Mouse (Mus musculus): ENCODE results near the gene Alg9.

Gene Alg9

GRCm38 (mm10) chr9:50774991-50775612, at the start of gene Alg9, which contains the start of gene 1110032A03Rik:
Gene Alg9 (plus strand): TSS chr9:50775019.
Gene 1110032A03Rik (minus strand): TSS chr9:50775520.
- peak; percentile 89 for DNase-seq

DNA sequence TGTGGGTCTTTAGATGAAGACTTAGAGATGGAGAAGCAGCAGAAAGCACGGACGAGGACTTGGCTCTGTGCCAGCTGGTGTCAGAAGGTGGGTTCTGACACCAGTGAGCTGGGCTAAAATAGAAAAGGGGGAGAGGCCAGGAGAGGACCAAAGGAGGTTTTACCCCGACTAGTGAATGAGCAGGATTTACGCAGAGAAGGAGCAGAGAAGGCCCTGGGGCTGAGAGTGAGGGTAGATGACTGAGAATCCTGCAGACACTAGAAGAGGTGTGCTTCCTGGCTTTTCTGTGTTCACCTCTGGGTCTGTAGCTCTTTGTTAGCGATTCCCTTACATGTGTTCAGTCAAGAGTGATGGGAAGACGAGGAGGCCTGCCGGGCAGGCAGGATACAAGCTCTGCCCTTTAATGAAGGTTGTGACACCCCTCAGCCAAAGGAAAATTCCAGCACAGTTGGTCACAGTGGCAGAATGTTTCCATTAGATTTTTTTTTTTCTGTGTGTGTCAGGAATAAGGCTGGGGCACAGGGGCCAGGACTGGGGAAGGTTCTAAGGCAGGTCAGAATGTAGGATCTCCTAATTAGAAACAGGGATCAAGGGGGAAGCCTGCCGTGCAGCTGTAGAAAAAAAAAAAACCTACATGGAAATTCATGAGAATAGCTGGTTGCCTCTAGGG, 48.8 kb upstream of the Alg9 start:
- peak; percentile 63 for DNase-seq

- peak; percentile 68 for DNase-seq
Measured at GRCm38 (mm10) chr9:50727171-50727924, 47.5 kb upstream of the Alg9 start.

GRCm38 (mm10) chr9:50727925-50728651, 46.7 kb upstream of the Alg9 start:
- DNase-seq: peak; percentile 94

DNA sequence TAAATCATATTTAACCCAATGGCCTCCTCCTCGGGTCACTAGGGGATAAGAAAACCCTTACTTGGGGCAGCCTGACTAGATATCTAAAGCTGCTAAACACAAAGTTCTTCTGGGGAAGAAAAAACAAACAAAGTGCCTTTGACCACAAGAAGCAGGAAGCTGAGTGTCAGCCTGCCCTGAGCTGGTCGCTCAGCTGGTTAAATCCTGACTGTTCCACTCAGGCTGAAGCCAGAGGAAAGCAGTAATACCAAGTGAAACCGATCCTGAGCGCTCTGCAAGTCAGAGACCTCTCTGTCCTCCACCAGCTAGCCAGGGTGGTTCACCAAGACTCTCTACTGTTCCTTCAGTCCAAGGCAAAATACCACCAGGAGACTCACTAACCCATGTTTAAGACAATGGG, 45.2 kb upstream of the Alg9 start:
- no peak for DNase-seq

GRCm38 (mm10) chr9:50732560-50732959, 42.3 kb upstream of the Alg9 start:
- peak; percentile 37 for DNase-seq

DNA sequence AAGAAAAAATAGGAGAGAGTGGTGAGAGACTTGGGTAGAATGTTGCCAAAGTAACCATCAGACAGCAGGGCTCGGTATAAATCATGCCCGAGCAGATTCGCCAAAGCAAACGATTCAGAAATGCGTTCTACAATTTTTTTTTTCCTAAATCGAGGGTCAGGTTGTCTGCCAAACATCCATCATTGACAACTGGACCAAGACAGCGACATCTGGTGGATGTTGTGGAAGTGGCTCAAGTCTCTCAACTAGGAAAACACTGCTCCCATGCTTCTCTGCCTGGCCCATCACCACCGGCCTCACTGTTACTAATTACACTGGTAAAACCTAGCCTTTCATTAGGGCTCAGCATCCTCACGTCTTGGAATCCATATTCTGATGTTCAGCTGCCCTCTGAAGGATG, 39.8 kb upstream of the Alg9 start:
- peak; percentile 79 for DNase-seq

DNA sequence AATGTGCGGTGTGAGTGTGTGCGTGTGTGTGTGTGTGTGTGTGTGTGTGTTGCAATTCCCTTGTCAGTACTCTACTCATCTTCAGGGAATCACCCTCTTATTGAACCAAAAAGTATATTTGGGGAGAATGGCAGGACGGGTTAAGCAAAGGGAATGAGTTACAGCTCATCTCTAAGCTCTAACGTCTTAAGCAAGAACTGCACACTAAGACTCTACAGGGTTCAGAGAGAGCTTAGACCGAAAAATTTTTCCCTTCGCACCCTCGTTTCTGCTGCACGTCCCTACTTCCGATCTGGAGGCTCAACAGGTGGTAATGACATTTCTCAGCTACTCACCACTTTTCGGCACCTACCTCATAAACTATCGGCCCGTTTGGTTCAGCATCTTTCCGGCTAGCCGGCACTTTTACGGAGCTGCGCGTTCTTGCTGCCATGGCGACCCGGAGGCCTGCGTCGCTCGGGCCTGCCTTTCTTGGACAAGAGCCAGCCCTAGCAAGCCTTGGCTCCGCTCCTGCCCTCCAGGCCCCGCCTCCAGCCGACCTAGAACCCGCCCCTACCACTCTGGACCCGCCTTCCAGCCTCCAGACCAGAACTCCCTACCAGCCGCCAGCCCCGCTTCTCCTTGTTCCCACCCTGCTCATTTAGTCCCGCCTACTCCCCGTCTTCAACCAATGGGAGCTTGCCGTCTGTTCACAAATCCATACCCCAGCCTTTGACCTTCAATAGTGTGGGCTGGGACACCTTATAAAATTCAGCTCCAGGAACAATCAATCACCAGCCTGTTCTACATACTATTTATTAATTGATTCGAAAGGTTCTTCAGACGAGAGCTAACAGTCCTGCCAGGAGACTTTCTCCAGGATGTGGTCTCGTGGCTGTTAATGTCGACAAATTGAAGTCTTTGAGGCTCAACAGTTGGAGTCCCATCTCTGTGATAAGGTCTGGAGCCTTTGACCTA, 35.6 kb upstream of the Alg9 start, which contains the start of gene Dixdc1:
Dixdc1 (minus strand) TSS at position 604 of the 957 bp plus-strand sequence.
- DNase-seq: peak; percentile 95

- DNase-seq: no peak
Measured at GRCm38 (mm10) chr9:50740867-50741784, 33.7 kb upstream of the Alg9 start.

- DNase-seq: no peak
Measured at GRCm38 (mm10) chr9:50742261-50742660, 32.6 kb upstream of the Alg9 start.

DNA sequence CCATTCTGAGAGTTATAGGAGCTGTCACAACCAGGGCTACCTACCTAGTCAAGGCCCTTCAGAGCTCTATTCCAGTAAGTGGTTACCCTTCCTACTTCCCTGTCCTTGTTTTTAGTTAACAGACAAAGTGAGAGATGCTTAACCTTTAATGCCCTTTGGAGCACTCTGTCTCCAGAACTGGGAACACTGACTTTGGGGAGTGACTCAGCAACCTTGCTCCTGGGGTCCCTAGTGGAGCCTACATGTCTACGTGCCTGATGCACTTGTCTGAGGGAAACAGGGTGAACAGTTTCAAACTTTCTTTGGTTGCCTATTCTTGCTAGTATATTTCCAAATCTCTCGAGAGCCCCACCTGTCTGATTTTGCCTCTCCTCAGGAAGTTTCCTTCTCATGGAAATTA, 32.1 kb upstream of the Alg9 start:
- no peak for DNase-seq

DNA sequence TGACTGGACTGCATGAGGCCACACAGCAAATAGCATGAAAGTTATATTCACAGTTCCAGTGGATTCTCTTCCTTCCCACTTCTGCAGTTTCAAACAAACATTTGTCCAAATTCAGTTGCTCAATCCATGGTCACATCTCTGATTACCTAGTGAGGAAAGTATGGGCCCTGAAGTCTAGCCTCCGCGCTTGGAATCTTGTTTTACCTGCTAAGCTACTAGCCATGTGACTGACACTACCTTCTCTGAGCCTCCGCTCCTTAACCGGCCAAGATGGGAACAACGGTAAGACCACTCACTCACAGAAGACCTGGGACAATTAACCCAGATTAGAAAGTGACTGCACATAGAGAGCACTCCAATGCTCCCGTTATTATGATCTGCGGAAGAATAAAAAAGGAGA, 29.0 kb upstream of the Alg9 start:
- no peak for DNase-seq

- peak; percentile 61 for DNase-seq
Measured at GRCm38 (mm10) chr9:50746214-50746677, 28.6 kb upstream of the Alg9 start, which contains the start of gene 2310030G06Rik. Gene 2310030G06Rik (minus strand): TSS chr9:50746536.

DNA sequence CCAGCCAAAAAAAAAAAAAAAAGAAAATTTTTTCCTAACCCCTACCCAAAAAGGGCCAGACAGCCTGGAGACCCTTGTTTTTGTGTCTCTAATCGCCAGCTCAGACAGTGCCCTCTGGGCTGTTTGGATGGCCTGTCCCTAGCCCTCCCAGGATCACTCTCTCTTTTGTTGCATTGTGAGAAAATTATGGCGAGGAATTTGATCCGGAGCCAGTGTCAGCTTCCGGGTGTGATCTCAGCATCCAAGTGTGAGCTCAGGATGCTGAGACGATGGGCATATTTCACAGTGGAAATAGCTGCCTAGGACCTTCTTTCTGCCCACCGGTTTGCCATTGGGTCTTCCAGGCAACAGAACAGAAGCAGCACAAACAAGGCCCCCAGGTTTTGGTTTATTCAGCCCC, 24.1 kb upstream of the Alg9 start:
- no peak for DNase-seq

- DNase-seq: no peak
Measured at GRCm38 (mm10) chr9:50751323-50751722, 23.5 kb upstream of the Alg9 start, which contains the start of gene Cryab. Gene Cryab (plus strand): TSS chr9:50751325.

GRCm38 (mm10) chr9:50752054-50752602, 22.7 kb upstream of the Alg9 start, which contains the start of gene Hspb2:
Gene Hspb2 (minus strand): TSS chr9:50752354.
- DNase-seq: no peak

DNA sequence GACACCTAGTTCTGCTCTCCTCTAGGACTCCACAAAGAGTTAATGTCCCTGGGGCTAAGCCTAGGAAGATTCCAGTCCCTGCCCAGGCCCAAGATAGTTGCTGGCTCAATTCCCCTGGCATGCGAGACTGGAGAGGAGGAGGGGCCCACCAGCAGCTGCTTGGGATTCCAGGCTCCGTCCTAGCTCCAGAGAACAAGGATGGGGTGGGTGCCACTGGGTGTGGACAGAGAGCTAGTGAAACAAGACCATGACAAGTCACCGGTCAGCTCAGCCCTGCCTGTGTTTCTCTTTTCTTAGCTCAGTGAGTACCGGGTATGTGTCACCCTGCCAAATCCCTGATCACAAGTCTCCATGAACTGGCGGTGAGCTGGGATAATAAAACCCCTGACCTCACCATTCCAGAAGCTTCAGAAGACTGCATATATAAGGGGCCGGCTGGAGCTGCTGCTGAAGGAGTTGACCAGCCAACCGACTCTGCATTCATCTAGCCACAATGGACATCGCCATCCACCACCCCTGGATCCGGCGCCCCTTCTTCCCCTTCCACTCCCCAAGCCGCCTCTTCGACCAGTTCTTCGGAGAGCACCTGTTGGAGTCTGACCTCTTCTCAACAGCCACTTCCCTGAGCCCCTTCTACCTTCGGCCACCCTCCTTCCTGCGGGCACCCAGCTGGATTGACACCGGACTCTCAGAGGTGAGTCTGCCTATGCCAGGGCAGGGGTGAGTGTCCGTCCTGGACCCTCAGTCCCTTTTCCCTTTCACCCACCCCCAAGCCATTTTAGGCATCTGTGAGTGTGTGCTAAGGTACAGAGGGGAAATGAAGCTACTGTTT, 21.8 kb upstream of the Alg9 start:
- no peak for DNase-seq

DNA sequence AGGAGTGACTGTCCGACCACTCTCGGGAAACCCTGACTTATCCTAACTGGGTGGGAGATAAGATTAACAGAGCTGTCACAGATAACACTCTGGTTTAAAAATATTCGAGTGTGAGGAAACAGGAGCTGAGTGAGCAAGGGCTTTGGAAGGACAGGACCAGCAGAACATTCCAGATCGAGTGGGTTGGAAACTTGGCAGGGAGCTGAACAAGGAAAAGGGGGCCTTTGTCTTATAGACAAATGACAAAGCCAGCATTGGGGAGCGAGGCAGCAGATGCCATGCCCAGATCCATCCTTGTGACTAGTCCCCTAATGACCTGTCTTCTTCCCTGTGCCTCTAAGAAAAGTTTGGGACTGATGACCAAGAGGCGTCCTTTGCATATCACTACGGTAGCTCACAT, 20.9 kb upstream of the Alg9 start:
- no peak for DNase-seq

- DNase-seq: no peak
Measured at GRCm38 (mm10) chr9:50756711-50757110, 18.1 kb upstream of the Alg9 start.
